Mouse (Mus musculus) embryo, embryonic 11 days (tissue): ENCODE measurements at regions not wholly inside any gene's neighbourhood (a gene's known extent, or its start where the extent isn't known, plus 50 kb on each side); places are given as distances from the start of the nearest gene placed in this dataset.
A peak's percentile ranks its signal among the peaks of the same experiment; 100 is the strongest.

ENCODE experiments used
- DNase-seq: peaks from one replicate; pipeline ENCODE4 v3.0.0-alpha.2; 2015

GRCm38 (mm10) chr7:52510686-52511085 is 495.2 kb upstream of the 1700015G11Rik start:
- DNase-seq = no peak

- DNase-seq = no peak
These were observed 492.5 kb upstream of the 1700015G11Rik start for GRCm38 (mm10) chr7:52507988-52508387.

GRCm38 (mm10) chr7:52467135-52467534 is 451.6 kb upstream of the 1700015G11Rik start:
- DNase-seq = peak; percentile 4

- DNase-seq = no peak
These were observed 451.1 kb upstream of the 1700015G11Rik start for GRCm38 (mm10) chr7:52466585-52466984.
